Mouse (Mus musculus) cerebellum, adult 2 months (tissue): ENCODE measurements around the gene Grm1. TPM values are rescaled to one million over a fixed set of nuclear protein-coding genes. Genes with fewer than 3 reads are reported as not detected.

Experiments
- DNase-seq, 2 experiments: peaks; one replicate each; pipeline ENCODE4 v3.0.0; 2021
- H3K27ac ChIP-seq: fragments of 200-500 bp; 2 replicates; pipeline ENCODE4 v1.5.1; 2012; ENCODE audit warnings: low read length, control low read depth, inconsistent platforms; ENCODE audit not compliant: insufficient read depth
- H3K27me3 ChIP-seq: fragments of 200-500 bp; 2 replicates; pipeline ENCODE4 v1.6.1; 2012; ENCODE audit warnings: inconsistent platforms, mild to moderate bottlenecking, low read length, moderate library complexity; ENCODE audit not compliant: control insufficient read depth, insufficient read depth
- H3K4me1 ChIP-seq: fragments of 200-500 bp; 2 replicates; pipeline ENCODE4 v1.6.1; 2011; ENCODE audit warnings: low read length; ENCODE audit not compliant: control insufficient read depth, insufficient read depth
- H3K4me3 ChIP-seq: fragments of 200-500 bp; replicated peaks from 2 replicates; pipeline ENCODE3; 2011; ENCODE audit warnings: mild to moderate bottlenecking, low read depth, low read length, control low read depth; ENCODE audit not compliant: insufficient read depth
- CTCF ChIP-seq: fragments of 200-500 bp; IDR thresholded peaks from 2 replicates; pipeline ENCODE4 v1.5.1; 2011; ENCODE audit warnings: low read depth, mild to moderate bottlenecking, control low read depth, low read length, moderate library complexity, borderline replicate concordance; ENCODE audit not compliant: insufficient read depth
- POLR2A ChIP-seq: fragments of 200-500 bp; IDR thresholded peaks from 2 replicates; pipeline ENCODE4 v1.6.1; 2011; ENCODE audit warnings: low read length, control low read depth, borderline replicate concordance; ENCODE audit not compliant: insufficient read depth
- WGBS: fragments of 180-500 bp; shearing (Covaris S2); methylation state at CpG from one replicate; pipeline ENCODE4 v1.1.7; 2018; 5-methylcytosine and 5-hydroxymethylcytosine counted together
- polyA plus RNA-seq: library from polyadenylated mRNA; depleted of rRNA; stranded (reverse); fragments of >200 nt; gene quantifications from 2 replicates; pipeline ENCODE4 v1.2.3, GENCODE M21; 2012

Grm1 gene
- polyA plus RNA-seq, 1 experiment, result 69.6 TPM

GRCm38 (mm10) chr10:10700903-10701302 is 381.3 kb downstream of the Grm1 start:
- 15% methylated on average over 1 of the region's 1 CpGs for WGBS
- no peak for DNase-seq
- Histone ChIP-seq H3K27ac (no peak overlapping the region), H3K4me1 (no peaks in the 10 kb centered on the region), H3K27me3 (no peaks in the 10 kb centered on the region), H3K4me3 (no peak overlapping the region)
- no peak for TF ChIP-seq CTCF
- no peak for TF ChIP-seq POLR2A

DNA sequence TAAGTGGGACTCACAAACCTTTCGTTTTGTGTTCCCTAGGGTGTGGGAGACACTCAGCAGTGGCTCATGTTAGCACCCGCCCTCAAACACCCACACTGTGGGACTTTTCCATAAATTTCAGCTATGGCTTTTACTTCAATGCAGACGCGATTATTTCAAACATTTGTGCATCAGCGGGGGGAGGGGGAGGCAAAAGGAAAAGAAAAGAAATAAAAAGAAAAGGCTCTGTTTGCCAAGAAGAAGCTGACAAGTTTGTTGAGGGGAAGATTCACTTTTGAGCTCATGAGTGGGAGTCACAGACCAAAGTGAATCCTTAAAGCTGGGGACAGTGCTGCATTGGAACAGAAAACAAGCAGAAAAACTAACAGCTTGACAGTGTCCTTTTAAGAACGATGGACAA is 384.7 kb downstream of the Grm1 start:
- no peak overlapping the region for H3K27ac ChIP-seq
- no peak overlapping the region for H3K4me3 ChIP-seq
- 76% methylated on average over 6 of the region's 6 CpGs for WGBS
- TF ChIP-seq CTCF (no peak), POLR2A (no peak)
- H3K27me3 ChIP-seq, result no peaks in the 10 kb centered on the region
- DNase-seq, result no peak
- no peaks in the 10 kb centered on the region for H3K4me1 ChIP-seq

- 52% methylated on average over 11 of the region's 11 CpGs for WGBS
- peaks cover 5% of the 10 kb centered on the region; the same call in 1 of the 2 replicates for H3K4me1 ChIP-seq
- H3K27ac ChIP-seq, result no peak overlapping the region
- H3K27me3 ChIP-seq, result no peaks in the 10 kb centered on the region
- no peak overlapping the region for H3K4me3 ChIP-seq
- TF ChIP-seq POLR2A, result no peak
- no peak for TF ChIP-seq CTCF
- no peak for DNase-seq
Observed at GRCm38 (mm10) chr10:10689668-10690223, 392.4 kb downstream of the Grm1 start.

- Histone ChIP-seq H3K27me3 (no peaks in the 10 kb centered on the region), H3K27ac (no peak overlapping the region), H3K4me3 (no peak overlapping the region), H3K4me1 (peaks cover 5% of the 10 kb centered on the region; the same call in 1 of the 2 replicates)
- WGBS, result 35% methylated on average over 35 of the region's 35 CpGs
- DNase-seq, result no peak
- TF ChIP-seq CTCF (no peak), POLR2A (no peak)
Observed at GRCm38 (mm10) chr10:10688907-10689667, 393.1 kb downstream of the Grm1 start.

GRCm38 (mm10) chr10:10681048-10681447 is 401.1 kb downstream of the Grm1 start, which contains the start of gene Gm10944:
Gene Gm10944, plus strand, starts transcription at chr10:10681348.
- no peak for TF ChIP-seq POLR2A
- no peak for TF ChIP-seq CTCF
- no peaks in the 10 kb centered on the region for H3K27me3 ChIP-seq
- H3K4me1 ChIP-seq, result no peaks in the 10 kb centered on the region
- no peak within 1 kb of the TSS for H3K4me3 ChIP-seq
- WGBS, result 96% methylated on average over 1 of the region's 1 CpGs
- no peak within 1 kb of the TSS for H3K27ac ChIP-seq
- DNase-seq, result no peak

DNA sequence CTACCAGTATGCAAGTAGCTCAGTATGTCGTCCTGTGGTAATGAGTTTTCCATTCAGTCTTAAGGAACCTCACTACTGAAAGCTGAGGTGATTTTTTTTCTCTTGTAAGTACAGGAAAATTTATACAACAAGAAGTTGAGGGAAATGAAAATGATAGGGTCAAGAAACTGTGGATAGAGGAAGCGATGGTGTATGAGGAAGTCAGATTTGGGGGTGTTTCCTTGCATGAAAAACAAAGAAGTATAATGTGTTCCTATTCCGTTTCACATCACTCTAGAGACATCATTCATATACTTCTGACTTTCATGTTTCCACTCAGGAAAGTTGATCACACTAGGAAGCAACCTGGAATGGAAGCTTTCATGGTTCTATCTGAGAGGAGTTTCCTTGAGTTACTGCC is 422.2 kb downstream of the Grm1 start:
- Histone ChIP-seq H3K4me1 (no peaks in the 10 kb centered on the region), H3K27ac (no peak overlapping the region; the same call in 1 of the 2 replicates), H3K27me3 (no peaks in the 10 kb centered on the region), H3K4me3 (no peak overlapping the region)
- WGBS, result 88% methylated on average over 3 of the region's 3 CpGs
- no peak for DNase-seq
- TF ChIP-seq CTCF (no peak), POLR2A (no peak)

DNA sequence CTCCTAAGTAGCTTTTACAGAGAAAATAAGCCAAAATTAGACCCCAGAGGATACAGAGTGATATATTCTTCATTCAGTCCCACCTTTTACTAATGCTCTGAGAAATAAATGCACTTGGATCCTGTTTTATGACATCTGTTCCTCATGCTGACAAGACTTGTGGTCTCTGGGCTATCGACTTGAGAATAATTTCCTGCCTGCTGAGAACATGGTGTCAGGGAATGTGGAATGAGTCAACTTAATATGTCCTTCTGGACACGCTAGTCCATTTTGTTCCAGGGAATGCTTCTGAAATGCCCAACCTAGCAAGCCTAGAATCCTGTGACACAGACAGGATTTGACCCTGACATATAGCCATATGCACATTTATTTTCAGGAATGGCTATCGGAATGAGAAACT is 423.0 kb downstream of the Grm1 start:
- H3K27ac ChIP-seq, result no peak overlapping the region
- TF ChIP-seq POLR2A (no peak), CTCF (no peak)

DNA sequence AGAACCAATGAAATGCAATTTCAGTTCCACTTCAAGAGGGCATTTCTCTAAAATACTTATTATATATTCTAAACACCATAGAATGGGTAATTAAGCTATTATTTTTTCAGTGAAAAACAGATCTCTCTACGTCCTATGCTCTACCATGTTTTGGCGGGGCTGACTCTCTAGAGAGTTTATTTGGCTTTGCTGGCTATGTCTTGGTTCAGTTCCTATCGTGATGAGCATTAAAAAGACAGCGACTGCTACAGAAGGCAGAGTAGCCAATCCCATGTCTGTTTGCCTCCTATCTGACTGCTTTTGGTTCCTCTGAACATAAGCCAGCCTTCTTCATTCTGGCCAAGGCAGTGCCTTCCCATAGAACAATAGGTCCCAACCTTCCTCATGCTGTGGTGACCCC is 425.5 kb downstream of the Grm1 start:
- peak in 1 of 2 experiments; percentile 40 for DNase-seq
- Histone ChIP-seq H3K4me1 (no peaks in the 10 kb centered on the region), H3K27ac (no peak overlapping the region), H3K27me3 (no peaks in the 10 kb centered on the region), H3K4me3 (no peak overlapping the region)
- 52% methylated on average over 4 of the region's 4 CpGs for WGBS
- TF ChIP-seq CTCF, result no peak
- TF ChIP-seq POLR2A, result no peak

More for the DNA sequence above, 423.0 kb downstream of the Grm1 start:
- Histone ChIP-seq H3K4me3 (no peak overlapping the region), H3K27me3 (no peaks in the 10 kb centered on the region), H3K4me1 (no peaks in the 10 kb centered on the region)
- 18% methylated on average over 3 of the region's 3 CpGs for WGBS
- peak; percentile 12 to 84 for DNase-seq
